ENCODE assay signal across 9 mouse cellular contexts in genomic region chr2:31460025-31460571, GRCm38 (mm10). TPM values are rescaled to one million over a fixed set of nuclear protein-coding genes. Genes with fewer than 3 reads are reported as not detected.
DNase-seq lines count a peak whose midpoint lies in the region; ATAC-seq and TF ChIP-seq lines count a peak whose summit lies in the region.
"Had no signal": no experiment of that assay in that cellular context is flagged by ENCODE, and none has a peak within 500 bp of the region (broad histone marks: within the 10 kb centered on the region; RNA-seq: fewer than 3 reads in every experiment).

No protein-coding gene starts in this region.

- ATAC-seq in frontal cortex, adult (ENCODE audit: low TSS enrichment): peak; percentile 23; the same call in 1 of the 2 replicates
- peak; percentile 65 for ATAC-seq in forebrain, embryonic 13.5 days
- ATAC-seq in lung, postnatal 0 days: peak; percentile 56

- no peaks in the 10 kb centered on the region for H3K36me3 ChIP-seq in forebrain, embryonic 13.5 days (ENCODE audit: poor library complexity, severe bottlenecking)
- H3K36me3 ChIP-seq in lung, postnatal 0 days (ENCODE audit: insufficient read depth, low read length): no peaks in the 10 kb centered on the region
- H3K36me3 ChIP-seq: G1E had no signal

- H3K27ac ChIP-seq in forebrain, embryonic 13.5 days: no peak overlapping the region
- H3K27ac ChIP-seq in lung, postnatal 0 days (ENCODE audit: low read length): peak overlapping the region; percentile 64

- H3K4me2 ChIP-seq in forebrain, embryonic 13.5 days: peak overlapping the region; percentile 74
- peak overlapping the region; percentile 60 for H3K4me2 ChIP-seq in lung, postnatal 0 days (replicated peaks; ENCODE audit: low read depth, low read length)

- TF ChIP-seq CTCF in lung, postnatal 0 days (IDR thresholded peaks at IDR 0.05): peak; percentile 80

- peaks cover 11% of the 10 kb centered on the region for H3K4me1 ChIP-seq in forebrain, embryonic 13.5 days
- peaks cover 1% of the 10 kb centered on the region for H3K4me1 ChIP-seq in lung, postnatal 0 days (ENCODE audit: insufficient read depth, low read depth, low read length)

- H3K9ac ChIP-seq in forebrain, embryonic 13.5 days: peak overlapping the region; percentile 62
- no peak overlapping the region for H3K9ac ChIP-seq in lung, postnatal 0 days (replicated peaks; ENCODE audit: low read depth)

- peaks cover 86% of the 10 kb centered on the region for H3K27me3 ChIP-seq in forebrain, embryonic 13.5 days
- no peaks in the 10 kb centered on the region; the same call in 1 of the 2 replicates for H3K27me3 ChIP-seq in lung, postnatal 0 days (replicated peaks; ENCODE audit: insufficient read depth, low read length)

- peak overlapping the region; percentile 42 for H3K4me3 ChIP-seq in forebrain, embryonic 13.5 days
- H3K4me3 ChIP-seq in lung, postnatal 0 days (ENCODE audit: low read depth, low read length): peak overlapping the region; percentile 30; the same call in 1 of the 2 replicates

- 2% methylated on average over 43 of the region's 48 CpGs for WGBS in forebrain, embryonic 13.5 days
- WGBS in lung, postnatal 0 days: under 1% methylated on average over 39 of the region's 48 CpGs

- H3K9me3 ChIP-seq in forebrain, embryonic 13.5 days (replicated peaks): no peaks in the 10 kb centered on the region
- no peaks in the 10 kb centered on the region for H3K9me3 ChIP-seq in lung, postnatal 0 days (ENCODE audit: low read length)
- H3K9me3 ChIP-seq: G1E had no signal

- peak; percentile 43; the same call in 1 of the 2 replicates for TF ChIP-seq EP300 in lung, postnatal 0 days (IDR thresholded peaks at IDR 0.05)

- DNase-seq in frontal cortex, postnatal 14 days (ENCODE audit: low spot score in 2 of 2): no peak
- peak; percentile 53 for DNase-seq in Muller cell, postnatal 12 days (ENCODE audit: inconsistent ontology term)
- DNase-seq in kidney, adult 9 months: peak; percentile 74
- peak; percentile 60 for DNase-seq in lung, postnatal 0 days (ENCODE audit: low spot score)
- DNase-seq in retina, embryonic 14.5 days (ENCODE audit: low spot score): peak; percentile 79
- DNase-seq in frontal cortex, postnatal 25 days (ENCODE audit: low spot score in 2 of 2): no peak

RNA-seq across cellular contexts. Expression of gene Ass1, which starts 9.9 kb away (rescaled TPM):
- polyA plus RNA-seq in forebrain, embryonic 13.5 days (2015; fragmentation: Nextera tagmentation; extraction: Ambion mirVana): 5.6 and 5.9 TPM in 2 replicates
- polyA plus RNA-seq in lung, postnatal 0 days (2015; fragmentation: Nextera tagmentation; extraction: Ambion mirVana): 26.0 and 27.0 TPM in 2 replicates
- polyA plus RNA-seq: G1E had no signal

Comparison
In these comparisons a context has a peak if more than half of its experiments do, and no peak if none do; other contexts are left out.
1. DNase-seq: peak in Muller cell, postnatal 12 days (single experiment), kidney, adult 9 months (single experiment), lung, postnatal 0 days (single experiment) and retina, embryonic 14.5 days (single experiment); none in frontal cortex, postnatal 14 days (0 of 2) and frontal cortex, postnatal 25 days (0 of 2).
2. Peak in every context shown above with its lines, with median percentiles within 50 percentile points of each other: ATAC-seq.